7 mouse cellular contexts compared by ENCODE assay signal in genomic region chr1:60097277-60098023, GRCm38 (mm10). TPM values are rescaled to one million over a fixed set of nuclear protein-coding genes. Genes with fewer than 3 reads are reported as not detected.
DNase-seq lines count a peak whose midpoint lies in the region; ATAC-seq and TF ChIP-seq lines count a peak whose summit lies in the region.

No protein-coding gene starts in this region.

- no peaks in the 10 kb centered on the region for H3K4me1 ChIP-seq in cortical plate, adult 2 months (ENCODE audit: control insufficient read depth, insufficient read depth, low read length)
- peaks cover 4% of the 10 kb centered on the region; the same call in 1 of the 2 replicates for H3K4me1 ChIP-seq in intestine, postnatal 0 days (replicated peaks; ENCODE audit: control insufficient read depth, insufficient read depth, low read length)
- peaks cover 15% of the 10 kb centered on the region for H3K4me1 ChIP-seq in midbrain, embryonic 10.5 days

- H3K4me2 ChIP-seq in intestine, postnatal 0 days (replicated peaks; ENCODE audit: low read depth) = peak overlapping the region; percentile 81

- intact Hi-C loops in gastrocnemius, postnatal 14 days (cut with DNase I; ENCODE audit: low total_unique reads) = no loop called here
- intact Hi-C loops in left cerebral cortex, postnatal 36 days (cut with DNase I) = no loop called here

- WGBS in intestine, postnatal 0 days = under 1% methylated on average over 25 of the region's 25 CpGs
- WGBS in midbrain, embryonic 10.5 days = under 1% methylated on average over 25 of the region's 25 CpGs

- no peaks in the 10 kb centered on the region for H3K9me3 ChIP-seq in intestine, postnatal 0 days (ENCODE audit: control insufficient read depth)
- H3K9me3 ChIP-seq in midbrain, embryonic 10.5 days (replicated peaks) = no peaks in the 10 kb centered on the region

- peak overlapping the region; percentile 91 for H3K9ac ChIP-seq in intestine, postnatal 0 days (ENCODE audit: low read depth, low read length)

- ATAC-seq in intestine, postnatal 0 days = peak; percentile 85

- TF ChIP-seq CTCF in cortical plate, adult 2 months (IDR thresholded peaks at IDR 0.05; ENCODE audit: extremely low read depth, insufficient read depth, low read length) = no peak
- TF ChIP-seq CTCF in intestine, postnatal 0 days (IDR thresholded peaks at IDR 0.05; ENCODE audit: low read depth) = no peak

- no peaks in the 10 kb centered on the region for H3K27me3 ChIP-seq in intestine, postnatal 0 days (replicated peaks; ENCODE audit: control insufficient read depth, insufficient read depth, low read length)
- H3K27me3 ChIP-seq in midbrain, embryonic 10.5 days (ENCODE audit: low read depth, poor library complexity, severe bottlenecking) = no peaks in the 10 kb centered on the region

- peak; percentile 33 to 44 for DNase-seq in adrenal gland, adult 18-20 months (ENCODE audit: low spot score in 2 of 2)
- DNase-seq in gastrocnemius, postnatal 14 days = peak; percentile 53
- DNase-seq in left cerebral cortex, postnatal 36 days (ENCODE audit: low spot score in 2 of 2) = peak; percentile 61 to 69
- DNase-seq in midbrain, embryonic 10.5 days (ENCODE audit: low spot score) = peak; percentile 76
- DNase-seq in skeletal muscle tissue, adult 2 months (ENCODE audit: low read depth, low spot score) = peak; percentile 59

- H3K36me3 ChIP-seq in intestine, postnatal 0 days (ENCODE audit: control insufficient read depth, insufficient read depth) = peaks cover 12% of the 10 kb centered on the region
- peaks cover 30% of the 10 kb centered on the region for H3K36me3 ChIP-seq in midbrain, embryonic 10.5 days

- TF ChIP-seq POLR2A in cortical plate, adult 2 months (IDR thresholded peaks at IDR 0.05; ENCODE audit: extremely low read depth, insufficient read depth, low read length) = peak; percentile 78

- H3K27ac ChIP-seq in cortical plate, adult 2 months (ENCODE audit: insufficient read depth, low read length) = peak overlapping the region; percentile 35; the same call in 1 of the 2 replicates
- peak overlapping the region; percentile 97; the same call in 1 of the 2 replicates for H3K27ac ChIP-seq in intestine, postnatal 0 days (ENCODE audit: low read depth, low read length)
- H3K27ac ChIP-seq in midbrain, embryonic 10.5 days (replicated peaks) = peak overlapping the region; percentile 98

- peak overlapping the region; percentile 66 for H3K4me3 ChIP-seq in cortical plate, adult 2 months (ENCODE audit: insufficient read depth, low read length)
- peak overlapping the region; percentile 96 for H3K4me3 ChIP-seq in intestine, postnatal 0 days (ENCODE audit: low read depth, low read length)
- peak overlapping the region; percentile 81 for H3K4me3 ChIP-seq in midbrain, embryonic 10.5 days

RNA-seq across cellular contexts. Expression of gene Carf, which starts 0.6 kb away (rescaled TPM):
- 1 to 10 TPM; 7.2 to 9.2 TPM for total RNA-seq in adrenal gland, adult 18-20 months (2021)
- polyA plus RNA-seq in cortical plate, adult 2 months (2012; rRNA removed) = 11.0 and 11.3 TPM in 2 replicates
- total RNA-seq in gastrocnemius, postnatal 14 days (2021) = 1 to 10 TPM; 4.9 to 5.4 TPM
- polyA plus RNA-seq in intestine, postnatal 0 days (2015; fragmentation: Nextera tagmentation; extraction: Ambion mirVana) = 1.6 and 1.9 TPM in 2 replicates
- total RNA-seq in left cerebral cortex, postnatal 36 days (2021) = 10 to 100 TPM; 25.8 to 26.3 TPM
- polyA plus RNA-seq in midbrain, embryonic 10.5 days (2016; fragmentation: Nextera tagmentation; extraction: Ambion mirVana) = 4.2 and 5.4 TPM in 2 replicates

RNA-seq across cellular contexts. Expression of gene Wdr12, which starts 1.0 kb away (rescaled TPM):
- 10 to 100 TPM; 17.2 to 19.1 TPM for total RNA-seq in adrenal gland, adult 18-20 months (2021)
- 21.9 and 22.4 TPM in 2 replicates for polyA plus RNA-seq in cortical plate, adult 2 months (2012; rRNA removed)
- total RNA-seq in gastrocnemius, postnatal 14 days (2021) = 10 to 100 TPM; 11.7 to 13.6 TPM
- polyA plus RNA-seq in intestine, postnatal 0 days (2015; fragmentation: Nextera tagmentation; extraction: Ambion mirVana) = 17.3 and 19.6 TPM in 2 replicates
- 10 to 100 TPM; 26.0 to 34.2 TPM for total RNA-seq in left cerebral cortex, postnatal 36 days (2021)
- 58.5 and 73.3 TPM in 2 replicates for polyA plus RNA-seq in midbrain, embryonic 10.5 days (2016; fragmentation: Nextera tagmentation; extraction: Ambion mirVana)

RNA-seq across cellular contexts. Expression of gene Ica1l, which starts 54.5 kb away (rescaled TPM):
- 1 to 10 TPM; 1.9 to 2.0 TPM for total RNA-seq in adrenal gland, adult 18-20 months (2021)
- 30.0 and 35.6 TPM in 2 replicates for polyA plus RNA-seq in cortical plate, adult 2 months (2012; rRNA removed)
- under 1 TPM; 0.31 to 0.57 TPM for total RNA-seq in gastrocnemius, postnatal 14 days (2021)
- polyA plus RNA-seq in intestine, postnatal 0 days (2015; fragmentation: Nextera tagmentation; extraction: Ambion mirVana) = 0.82 and 0.92 TPM in 2 replicates
- 10 to 100 TPM; 37.0 to 38.6 TPM for total RNA-seq in left cerebral cortex, postnatal 36 days (2021)
- polyA plus RNA-seq in midbrain, embryonic 10.5 days (2016; fragmentation: Nextera tagmentation; extraction: Ambion mirVana) = 0.79 and 2.6 TPM in 2 replicates

Comparison
In these comparisons a context has a peak if more than half of its experiments do, and no peak if none do; other contexts are left out.
1. Peak in every context shown above with its lines: DNase-seq, ATAC-seq, H3K4me3 ChIP-seq and H3K27ac ChIP-seq.
2. H3K27ac ChIP-seq: peak in every context shown above with its lines; median percentile 98 in midbrain, embryonic 10.5 days; 97 in intestine, postnatal 0 days; 35 in cortical plate, adult 2 months.
3. RNA of gene Ica1l, which starts 54.5 kb away (total RNA-seq): 37.0 to 38.6 TPM in left cerebral cortex, postnatal 36 days; 1.9 to 2.0 TPM in adrenal gland, adult 18-20 months and 0.31 to 0.57 TPM in gastrocnemius, postnatal 14 days; every median in the first group is over 10 times any median in the second.